Mouse (Mus musculus): Measurements from ENCODE around the gene Apba2. TPM values are rescaled to one million over a fixed set of nuclear protein-coding genes. Genes with fewer than 3 reads are reported as not detected.

Gene Apba2
- polyA plus RNA-seq, 1 experiment from 2014 or later: 173 TPM

GRCm38 (mm10) chr7:64519091-64519490 is 17.6 kb downstream of the Apba2 start:
- Histone ChIP-seq H3K9me3 (ENCODE audit: control insufficient read depth, low read length) (no peaks in the 10 kb centered on the region), H3K27me3 (replicated peaks; ENCODE audit: control insufficient read depth, insufficient read depth, low read length) (no peaks in the 10 kb centered on the region), H3K4me3 (ENCODE audit: low read length) (no peak overlapping the region), H3K4me1 (ENCODE audit: control insufficient read depth, insufficient read depth, low read depth, low read length) (peaks cover 8% of the 10 kb centered on the region), H3K4me2 (ENCODE audit: low read length) (no peak overlapping the region), H3K27ac (ENCODE audit: low read depth, low read length) (no peak overlapping the region), H3K9ac (ENCODE audit: low read depth, low read length) (no peak overlapping the region), H3K36me3 (ENCODE audit: control insufficient read depth, insufficient read depth, low read length) (no peaks in the 10 kb centered on the region)
- WGBS: 78% methylated on average over 4 of the region's 4 CpGs
- ATAC-seq: no peak

GRCm38 (mm10) chr7:64519521-64519920 is 18.0 kb downstream of the Apba2 start:
- H3K4me1 ChIP-seq (ENCODE audit: control insufficient read depth, insufficient read depth, low read depth, low read length): peaks cover 8% of the 10 kb centered on the region
- H3K9ac ChIP-seq (ENCODE audit: low read depth, low read length): no peak overlapping the region
- no peaks in the 10 kb centered on the region for H3K9me3 ChIP-seq (ENCODE audit: control insufficient read depth, low read length)
- no peak overlapping the region for H3K27ac ChIP-seq (ENCODE audit: low read depth, low read length)
- ATAC-seq: no peak
- no peak overlapping the region for H3K4me3 ChIP-seq (ENCODE audit: low read length)
- H3K27me3 ChIP-seq (replicated peaks; ENCODE audit: control insufficient read depth, insufficient read depth, low read length): no peaks in the 10 kb centered on the region
- WGBS: 68% methylated on average over 5 of the region's 5 CpGs
- no peak overlapping the region for H3K4me2 ChIP-seq (ENCODE audit: low read length)
- no peaks in the 10 kb centered on the region for H3K36me3 ChIP-seq (ENCODE audit: control insufficient read depth, insufficient read depth, low read length)

- Histone ChIP-seq H3K4me2 (ENCODE audit: low read length) (no peak overlapping the region), H3K4me3 (ENCODE audit: low read length) (no peak overlapping the region), H3K27me3 (replicated peaks; ENCODE audit: control insufficient read depth, insufficient read depth, low read length) (no peaks in the 10 kb centered on the region), H3K9me3 (ENCODE audit: control insufficient read depth, low read length) (no peaks in the 10 kb centered on the region), H3K36me3 (ENCODE audit: control insufficient read depth, insufficient read depth, low read length) (no peaks in the 10 kb centered on the region), H3K9ac (ENCODE audit: low read depth, low read length) (no peak overlapping the region), H3K4me1 (ENCODE audit: control insufficient read depth, insufficient read depth, low read depth, low read length) (peaks cover 8% of the 10 kb centered on the region), H3K27ac (ENCODE audit: low read depth, low read length) (peak overlapping the region; percentile 61)
- peak; percentile 41 for ATAC-seq
- 23% methylated on average over 5 of the region's 5 CpGs for WGBS
These were observed 20.3 kb downstream of the Apba2 start for GRCm38 (mm10) chr7:64521695-64522408.

DNA sequence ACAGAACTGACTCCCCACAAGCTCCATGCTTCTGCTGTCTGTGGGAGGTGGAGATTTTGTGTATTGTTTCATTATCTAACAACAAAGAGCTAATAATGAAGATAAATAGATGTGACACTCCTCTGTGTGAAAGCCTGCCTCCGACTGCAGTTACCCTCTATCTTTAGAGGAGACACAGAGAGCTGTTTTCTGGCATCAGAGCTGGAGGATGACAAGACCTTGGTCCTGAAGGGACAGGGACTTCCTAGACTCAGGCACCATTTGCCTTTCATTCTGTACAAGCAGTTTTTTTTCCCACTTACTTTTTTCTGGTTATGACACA is 20.9 kb downstream of the Apba2 start:
- no peak overlapping the region for H3K9ac ChIP-seq (ENCODE audit: low read depth, low read length)
- no peaks in the 10 kb centered on the region for H3K9me3 ChIP-seq (ENCODE audit: control insufficient read depth, low read length)
- H3K4me3 ChIP-seq (ENCODE audit: low read length): no peak overlapping the region
- peak overlapping the region; percentile 54; the same call in 1 of the 2 replicates for H3K27ac ChIP-seq (ENCODE audit: low read depth, low read length)
- no peaks in the 10 kb centered on the region for H3K27me3 ChIP-seq (replicated peaks; ENCODE audit: control insufficient read depth, insufficient read depth, low read length)
- no peaks in the 10 kb centered on the region; the same call in 1 of the 2 replicates for H3K36me3 ChIP-seq (ENCODE audit: control insufficient read depth, insufficient read depth, low read length)
- 4% methylated on average over 1 of the region's 1 CpGs for WGBS
- peak; percentile 65 for ATAC-seq
- H3K4me2 ChIP-seq (ENCODE audit: low read length): no peak overlapping the region
- peaks cover 8% of the 10 kb centered on the region for H3K4me1 ChIP-seq (ENCODE audit: control insufficient read depth, insufficient read depth, low read depth, low read length)

DNA sequence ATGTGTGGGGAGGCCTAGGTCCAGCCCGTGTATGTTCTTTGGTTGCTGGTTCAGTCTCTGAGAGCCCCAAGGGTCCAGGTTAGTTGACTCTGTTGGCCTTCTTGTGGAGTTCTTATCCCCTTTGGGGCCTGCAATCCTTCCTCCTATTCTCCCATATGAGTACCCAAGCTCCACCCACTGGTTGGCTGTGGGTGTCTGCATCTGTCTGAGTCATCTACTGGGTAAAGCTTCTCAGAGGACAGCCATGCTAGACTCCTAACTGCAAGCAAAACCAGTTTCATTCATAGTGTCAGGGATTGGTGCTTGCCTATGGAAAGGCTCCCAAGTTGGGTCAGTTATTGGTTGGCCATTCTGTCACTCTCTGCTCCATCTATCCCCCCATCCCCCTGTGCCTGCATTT is 29.8 kb downstream of the Apba2 start:
- H3K4me3 ChIP-seq (ENCODE audit: low read length): no peak overlapping the region
- H3K27ac ChIP-seq (ENCODE audit: low read depth, low read length): no peak overlapping the region
- 88% methylated on average over 1 of the region's 1 CpGs for WGBS
- no peaks in the 10 kb centered on the region for H3K9me3 ChIP-seq (ENCODE audit: control insufficient read depth, low read length)
- H3K4me1 ChIP-seq (ENCODE audit: control insufficient read depth, insufficient read depth, low read depth, low read length): peaks cover 5% of the 10 kb centered on the region; the same call in 1 of the 2 replicates
- no peak overlapping the region for H3K9ac ChIP-seq (ENCODE audit: low read depth, low read length)
- no peak overlapping the region for H3K4me2 ChIP-seq (ENCODE audit: low read length)
- H3K36me3 ChIP-seq (ENCODE audit: control insufficient read depth, insufficient read depth, low read length): peaks cover 5% of the 10 kb centered on the region
- no peak for ATAC-seq
- H3K27me3 ChIP-seq (replicated peaks; ENCODE audit: control insufficient read depth, insufficient read depth, low read length): no peaks in the 10 kb centered on the region

DNA sequence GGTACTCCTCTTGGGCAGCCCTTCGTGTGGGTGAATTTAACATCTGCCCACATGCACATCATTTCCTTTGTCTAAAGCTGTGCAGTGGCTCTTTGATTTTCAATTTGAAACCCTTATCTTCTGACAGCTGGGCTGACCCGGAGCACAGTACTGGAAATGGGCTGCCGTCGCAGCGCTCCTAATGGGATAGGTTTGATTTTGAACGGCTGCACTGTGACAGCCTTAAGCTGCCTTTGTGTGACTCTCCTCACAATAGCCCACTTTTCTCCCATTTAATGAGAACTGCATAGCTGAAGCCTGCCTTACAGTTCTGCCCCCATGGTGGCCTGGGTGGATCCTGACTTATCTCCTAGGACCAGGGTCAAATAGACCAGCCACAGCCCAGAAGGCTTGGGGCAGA is 31.9 kb downstream of the Apba2 start:
- no peaks in the 10 kb centered on the region for H3K27me3 ChIP-seq (replicated peaks; ENCODE audit: control insufficient read depth, insufficient read depth, low read length)
- peaks cover 5% of the 10 kb centered on the region for H3K36me3 ChIP-seq (ENCODE audit: control insufficient read depth, insufficient read depth, low read length)
- WGBS: 46% methylated on average over 6 of the region's 6 CpGs
- H3K4me1 ChIP-seq (ENCODE audit: control insufficient read depth, insufficient read depth, low read depth, low read length): peaks cover 6% of the 10 kb centered on the region; the same call in 1 of the 2 replicates
- H3K9me3 ChIP-seq (ENCODE audit: control insufficient read depth, low read length): no peaks in the 10 kb centered on the region
- H3K27ac ChIP-seq (ENCODE audit: low read depth, low read length): peak overlapping the region; percentile 7; the same call in 1 of the 2 replicates
- H3K4me2 ChIP-seq (ENCODE audit: low read length): no peak overlapping the region
- no peak overlapping the region for H3K4me3 ChIP-seq (ENCODE audit: low read length)
- peak; percentile 65 for ATAC-seq
- H3K9ac ChIP-seq (ENCODE audit: low read depth, low read length): peak overlapping the region; percentile 13; the same call in 1 of the 2 replicates

- H3K9ac ChIP-seq (ENCODE audit: low read depth, low read length): no peak overlapping the region
- 84% methylated on average over 2 of the region's 2 CpGs for WGBS
- no peaks in the 10 kb centered on the region for H3K27me3 ChIP-seq (replicated peaks; ENCODE audit: control insufficient read depth, insufficient read depth, low read length)
- ATAC-seq: no peak
- no peak overlapping the region for H3K4me3 ChIP-seq (ENCODE audit: low read length)
- H3K36me3 ChIP-seq (ENCODE audit: control insufficient read depth, insufficient read depth, low read length): no peaks in the 10 kb centered on the region
- no peaks in the 10 kb centered on the region for H3K9me3 ChIP-seq (ENCODE audit: control insufficient read depth, low read length)
- H3K4me2 ChIP-seq (ENCODE audit: low read length): no peak overlapping the region
- H3K4me1 ChIP-seq (ENCODE audit: control insufficient read depth, insufficient read depth, low read depth, low read length): peaks cover 12% of the 10 kb centered on the region
- H3K27ac ChIP-seq (ENCODE audit: low read depth, low read length): no peak overlapping the region
These were observed 33.8 kb downstream of the Apba2 start for GRCm38 (mm10) chr7:64535269-64535668.

DNA sequence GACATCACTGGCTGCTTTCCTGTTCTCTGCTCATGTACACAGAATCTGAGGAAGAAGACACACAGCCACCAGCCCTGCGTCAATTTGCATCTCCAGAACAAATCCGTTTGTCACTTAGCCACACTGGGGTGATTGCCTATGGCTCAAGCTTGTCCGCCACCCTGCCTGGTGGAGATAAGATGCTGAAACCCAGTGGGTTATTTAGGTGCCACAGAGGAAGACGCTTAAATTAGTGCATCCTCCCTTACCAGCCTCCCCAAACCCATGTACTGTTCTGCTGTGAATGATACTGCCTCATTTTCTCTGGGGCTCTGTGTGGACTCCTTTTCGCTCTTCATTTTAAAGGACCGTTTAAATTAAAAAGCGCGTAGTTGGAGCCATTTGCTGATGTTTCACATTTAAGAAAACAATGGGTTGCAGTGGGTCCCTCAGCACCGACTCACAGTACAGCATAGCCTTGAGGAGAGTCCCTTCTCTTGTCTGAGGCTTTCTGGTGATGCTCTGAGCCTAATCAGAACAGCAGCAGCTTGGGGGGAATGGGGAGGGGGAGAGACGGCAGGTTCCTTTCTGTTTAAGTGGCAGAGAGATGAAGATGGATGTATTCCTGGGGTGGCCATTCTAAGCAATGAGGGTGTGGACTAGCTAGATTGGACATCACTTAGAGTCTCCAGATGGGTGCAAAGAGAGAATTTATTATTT is 38.1 kb downstream of the Apba2 start:
- Histone ChIP-seq H3K9me3 (ENCODE audit: control insufficient read depth, low read length) (no peaks in the 10 kb centered on the region), H3K4me3 (ENCODE audit: low read length) (no peak overlapping the region), H3K9ac (ENCODE audit: low read depth, low read length) (peak overlapping the region; percentile 14; the same call in 1 of the 2 replicates), H3K36me3 (ENCODE audit: control insufficient read depth, insufficient read depth, low read length) (no peaks in the 10 kb centered on the region), H3K27me3 (replicated peaks; ENCODE audit: control insufficient read depth, insufficient read depth, low read length) (no peaks in the 10 kb centered on the region), H3K4me2 (ENCODE audit: low read length) (no peak overlapping the region; the same call in 1 of the 2 replicates), H3K4me1 (ENCODE audit: control insufficient read depth, insufficient read depth, low read depth, low read length) (peaks cover 7% of the 10 kb centered on the region), H3K27ac (ENCODE audit: low read depth, low read length) (peak overlapping the region; percentile 20)
- WGBS: 22% methylated on average over 10 of the region's 10 CpGs
- peak; percentile 73 for ATAC-seq

- Histone ChIP-seq H3K36me3 (ENCODE audit: control insufficient read depth, insufficient read depth, low read length) (no peaks in the 10 kb centered on the region), H3K4me2 (ENCODE audit: low read length) (no peak overlapping the region), H3K4me1 (ENCODE audit: control insufficient read depth, insufficient read depth, low read depth, low read length) (peaks cover 10% of the 10 kb centered on the region), H3K27me3 (replicated peaks; ENCODE audit: control insufficient read depth, insufficient read depth, low read length) (no peaks in the 10 kb centered on the region), H3K9ac (ENCODE audit: low read depth, low read length) (no peak overlapping the region), H3K9me3 (ENCODE audit: control insufficient read depth, low read length) (no peaks in the 10 kb centered on the region), H3K27ac (ENCODE audit: low read depth, low read length) (no peak overlapping the region), H3K4me3 (ENCODE audit: low read length) (no peak overlapping the region)
- no peak for ATAC-seq
- 73% methylated on average over 8 of the region's 8 CpGs for WGBS
These were observed 45.3 kb downstream of the Apba2 start for GRCm38 (mm10) chr7:64546801-64547200.

Data from hindbrain, embryonic 16.5 days (tissue).